Mouse (Mus musculus): ENCODE results near the gene Cdpf1.

DNA sequence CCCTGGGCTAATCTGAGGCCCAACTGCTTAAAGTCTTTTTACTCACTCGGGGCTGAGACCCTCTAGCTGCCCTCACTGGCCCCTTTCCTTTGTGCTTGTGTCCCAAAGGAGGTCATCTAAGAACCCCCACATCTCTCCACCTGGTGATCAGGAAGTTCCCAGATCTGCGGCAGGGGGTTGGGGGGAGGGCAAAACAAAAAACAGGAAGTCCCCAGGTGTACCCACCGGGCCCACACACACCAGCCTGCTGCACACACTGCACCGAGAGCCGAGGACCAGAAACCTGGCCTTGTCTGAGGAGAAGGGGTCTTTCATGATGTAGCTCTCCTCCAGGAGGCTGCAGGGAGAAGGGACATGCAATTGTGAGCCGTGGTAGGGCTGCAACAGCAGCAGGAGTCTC lies 3.5 kb downstream of the Cdpf1 start:
- no peak for TF ChIP-seq CTCF (conservative IDR thresholded peaks at IDR 0.05; ENCODE audit: low read length)
- TF ChIP-seq NANOG (IDR thresholded peaks at IDR 0.05; ENCODE audit: borderline replicate concordance, low read length), result no peak

All from E14TG2a.4 (cell line).